Mouse (Mus musculus) ovary, postnatal 14 days (tissue): ENCODE results near the gene Psenen.

Experiments
- DNase-seq: peaks from one replicate; pipeline ENCODE4 v3.0.0; 2022; ENCODE audit warnings: low spot score

Psenen gene

DNA sequence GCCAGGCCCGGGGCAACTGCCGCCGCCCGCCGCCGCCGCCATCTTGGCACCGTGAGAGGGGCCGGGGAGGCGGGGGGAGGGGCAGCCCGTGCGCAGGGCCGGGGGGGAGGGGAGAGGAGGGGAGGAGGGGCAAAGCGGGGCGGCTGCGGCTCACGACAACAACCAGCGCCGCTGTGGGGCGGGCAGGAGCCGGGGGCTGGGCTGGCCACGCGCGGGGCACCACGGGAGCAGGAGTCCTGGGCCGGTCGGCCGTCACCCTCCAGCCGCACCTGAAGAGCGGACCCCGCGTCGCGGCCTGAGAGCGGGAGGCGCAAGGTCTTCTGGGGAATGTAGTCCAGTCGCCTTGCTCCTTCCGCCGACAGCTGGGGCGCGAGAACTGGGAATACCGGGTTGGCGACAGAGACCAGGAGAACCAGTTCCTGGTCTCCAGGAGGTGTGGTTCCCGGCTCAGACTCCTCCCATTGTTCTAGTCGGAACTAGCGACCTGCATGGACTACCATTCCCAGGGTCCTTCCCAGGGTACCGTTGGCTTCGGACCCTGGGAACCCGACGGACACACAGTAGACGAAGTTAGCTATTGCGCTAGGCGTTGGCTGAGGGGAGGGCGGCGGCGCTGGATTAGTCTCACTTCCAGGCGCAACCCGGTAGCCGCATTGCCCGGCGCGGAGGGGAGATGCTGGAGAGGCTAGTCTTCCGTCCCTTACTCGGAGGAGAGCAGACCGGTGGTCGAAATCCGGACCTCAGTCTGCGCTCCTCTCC lies 25.4 kb upstream of the Psenen start, which contains the start of gene Kmt2b:
Gene Kmt2b (minus strand): TSS at position 51 of the 759 bp plus-strand sequence.
- DNase-seq: peak; percentile 86

DNA sequence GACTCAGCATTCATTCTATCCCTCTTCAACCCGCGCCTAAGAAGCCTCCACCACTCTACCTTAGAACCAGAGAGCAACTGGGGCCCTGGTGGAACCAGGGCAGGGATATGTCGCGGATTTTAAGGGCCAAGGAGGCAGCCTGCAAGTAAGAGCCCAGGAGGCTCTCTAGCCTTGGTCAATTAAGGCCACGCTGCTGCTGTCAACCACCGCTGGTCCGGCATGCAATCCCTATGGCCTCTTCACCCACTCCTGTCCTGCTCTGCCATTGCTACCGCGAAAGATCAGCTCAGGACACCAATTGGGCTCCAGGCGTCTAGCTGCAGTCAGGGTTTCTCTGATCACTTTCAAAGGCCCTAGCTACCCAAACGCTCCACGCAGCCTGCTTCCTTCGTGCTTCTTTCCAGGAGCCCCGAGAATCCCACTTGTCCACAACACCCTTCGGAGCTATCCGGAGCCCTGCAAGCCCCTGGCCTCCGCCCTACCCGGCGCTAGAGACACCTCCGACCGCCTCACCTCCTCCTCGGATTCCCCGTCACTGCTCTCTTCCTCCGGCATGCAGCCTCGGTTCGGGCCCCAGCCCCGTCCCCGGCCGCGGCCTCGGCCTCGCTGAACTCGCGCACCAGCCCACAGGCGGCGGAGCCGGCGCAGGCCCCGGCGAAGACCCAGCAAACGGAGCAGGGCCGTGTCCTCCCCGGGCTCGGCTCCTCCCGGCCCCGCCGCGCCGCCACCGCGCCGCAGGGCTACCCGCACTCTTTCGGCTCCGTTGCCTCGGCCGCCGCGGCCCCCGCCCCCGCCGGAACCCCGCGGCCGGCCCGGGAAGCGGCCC lies 24.6 kb upstream of the Psenen start:
- DNase-seq: peak; percentile 48

DNA sequence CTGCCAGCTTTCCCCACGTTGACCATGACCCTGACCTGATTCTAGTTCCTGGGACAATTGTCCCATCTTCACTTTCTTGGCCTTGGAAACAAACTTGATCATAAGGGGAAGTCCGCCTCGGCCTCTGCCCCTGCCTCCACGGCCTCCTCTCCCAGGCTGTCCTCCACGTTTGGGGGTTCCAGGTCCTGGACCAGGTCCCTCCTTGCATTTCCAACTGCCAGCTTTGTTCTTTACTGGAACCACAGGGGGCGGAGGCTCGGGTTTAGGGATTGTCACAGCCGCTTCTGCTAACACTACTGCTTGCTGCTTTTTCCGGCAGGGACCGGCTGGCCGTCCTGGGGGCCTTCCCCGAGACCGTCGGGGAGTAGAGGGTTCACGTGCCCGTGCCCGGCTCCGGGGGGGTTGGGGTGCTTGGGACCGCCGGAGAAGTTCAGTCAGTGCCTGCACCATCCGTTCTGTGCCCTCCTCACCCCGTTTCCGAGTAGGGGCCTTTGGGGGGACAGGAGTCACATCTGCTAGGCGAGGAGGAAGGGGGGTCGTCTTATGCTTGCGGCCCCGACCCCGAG lies 23.1 kb upstream of the Psenen start:
- no peak for DNase-seq

GRCm38 (mm10) chr7:30585170-30585569 lies 21.7 kb upstream of the Psenen start:
- DNase-seq: no peak

DNA sequence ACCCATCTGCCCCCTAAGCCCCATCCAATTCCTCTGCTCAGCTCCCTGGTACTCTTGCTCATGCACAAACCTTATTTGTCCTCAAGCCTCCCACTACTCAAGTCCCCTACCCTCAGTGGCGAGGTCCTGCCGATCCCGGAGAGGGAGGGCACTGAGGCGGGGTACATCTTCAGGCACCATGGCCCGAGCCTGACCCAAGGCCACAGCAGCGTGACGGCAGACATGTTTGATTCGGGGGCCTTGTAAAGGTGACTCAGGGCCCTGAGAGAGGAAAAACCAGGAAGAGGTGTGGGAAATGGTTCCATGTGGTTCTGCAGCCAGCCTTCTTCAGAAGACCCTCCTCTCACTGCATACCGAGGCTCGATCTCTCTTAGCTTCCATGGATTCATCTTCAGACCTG lies 20.9 kb upstream of the Psenen start:
- no peak for DNase-seq

- DNase-seq: no peak
Measured at GRCm38 (mm10) chr7:30581547-30581946, 18.1 kb upstream of the Psenen start.

GRCm38 (mm10) chr7:30579950-30580349 lies 16.5 kb upstream of the Psenen start:
- no peak for DNase-seq

GRCm38 (mm10) chr7:30572969-30573368 lies 9.5 kb upstream of the Psenen start:
- peak; percentile 31 for DNase-seq

- DNase-seq: no peak
Measured at GRCm38 (mm10) chr7:30572389-30572788, 9.0 kb upstream of the Psenen start.

GRCm38 (mm10) chr7:30567555-30567954 lies 4.1 kb upstream of the Psenen start:
- DNase-seq: no peak

GRCm38 (mm10) chr7:30566033-30566432 lies 2.6 kb upstream of the Psenen start:
- DNase-seq: no peak

DNA sequence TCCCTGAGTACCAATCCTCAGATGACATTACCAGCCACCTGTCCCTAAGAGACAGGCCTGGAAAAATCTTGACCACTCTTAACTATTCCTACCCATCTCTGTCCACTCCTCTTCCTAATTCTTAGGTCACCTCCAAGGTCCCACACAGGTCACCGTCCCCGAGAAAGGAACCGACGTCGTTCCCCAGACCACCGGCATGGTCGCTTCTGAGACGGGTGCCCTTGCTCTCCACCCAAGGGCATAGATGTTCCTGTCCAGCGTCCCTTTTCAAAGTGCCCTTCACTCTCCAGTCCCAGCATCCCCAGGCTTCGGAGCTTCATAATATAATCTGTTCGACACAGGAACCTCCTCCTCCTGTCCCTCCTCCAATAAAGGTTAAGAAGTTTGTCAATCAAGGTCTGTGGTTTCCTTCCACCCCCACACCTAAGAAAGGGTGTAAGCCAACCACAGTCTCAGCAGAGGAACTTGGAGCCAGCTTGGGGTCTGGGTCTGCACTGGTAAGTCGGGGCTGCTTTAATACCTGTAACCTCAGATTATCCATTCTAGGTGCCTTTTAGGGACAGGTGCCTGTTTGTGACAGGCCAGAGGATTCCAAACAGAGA lies 1.6 kb upstream of the Psenen start, which contains the start of gene Igflr1:
Gene Igflr1 (plus strand): TSS at position 458 of the 602 bp plus-strand sequence.
- no peak for DNase-seq

DNA sequence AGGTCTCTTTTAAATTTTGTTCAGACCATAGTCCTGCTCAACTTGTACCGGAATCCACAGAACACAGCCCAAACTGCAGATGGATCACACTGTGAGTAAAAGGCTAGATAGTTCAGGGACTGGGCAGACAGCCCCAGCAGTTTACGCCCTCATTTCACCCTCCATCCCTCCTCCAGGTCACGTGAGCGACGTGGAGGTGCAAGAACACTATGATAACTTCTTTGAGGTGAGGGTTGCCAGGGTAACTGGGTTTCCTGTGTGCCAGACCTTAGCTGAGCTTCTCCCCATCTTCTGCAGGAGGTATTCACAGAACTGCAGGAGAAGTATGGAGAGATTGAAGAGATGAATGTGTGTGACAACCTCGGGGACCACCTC lies 466 bp upstream of the Psenen start:
- DNase-seq: no peak

- DNase-seq: no peak
Measured at GRCm38 (mm10) chr7:30562526-30563116, 806 bp downstream of the Psenen start.

GRCm38 (mm10) chr7:30560296-30560695 lies 3.1 kb downstream of the Psenen start:
- no peak for DNase-seq

DNA sequence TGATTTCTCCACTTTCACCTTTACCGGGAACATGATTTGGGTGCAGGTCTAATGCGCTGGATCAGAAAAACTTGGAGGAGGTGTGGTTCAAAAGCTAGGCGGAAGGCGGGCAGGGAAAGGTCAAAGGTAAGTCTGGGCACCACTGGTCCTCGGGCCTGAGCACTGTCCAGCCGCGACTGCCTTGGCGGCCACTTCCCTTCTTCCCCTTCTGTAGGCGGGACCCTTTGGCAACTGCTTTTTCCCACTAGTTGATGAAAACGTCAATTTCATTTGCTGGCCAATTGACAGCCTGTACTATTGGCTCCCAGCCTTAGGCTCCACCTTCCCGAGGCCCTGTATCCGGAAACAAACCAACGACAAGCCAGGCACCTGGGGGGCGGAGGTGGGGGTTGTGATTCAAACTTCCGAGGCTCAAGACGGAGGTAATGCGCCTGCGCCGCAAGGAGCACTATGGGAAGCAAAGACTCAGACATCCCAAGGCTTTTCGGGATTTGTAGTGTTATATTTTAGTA lies 3.9 kb downstream of the Psenen start, which contains the start of gene Lin37:
Gene Lin37 (minus strand): TSS at position 396 of the 512 bp plus-strand sequence.
- DNase-seq: peak; percentile 88

DNA sequence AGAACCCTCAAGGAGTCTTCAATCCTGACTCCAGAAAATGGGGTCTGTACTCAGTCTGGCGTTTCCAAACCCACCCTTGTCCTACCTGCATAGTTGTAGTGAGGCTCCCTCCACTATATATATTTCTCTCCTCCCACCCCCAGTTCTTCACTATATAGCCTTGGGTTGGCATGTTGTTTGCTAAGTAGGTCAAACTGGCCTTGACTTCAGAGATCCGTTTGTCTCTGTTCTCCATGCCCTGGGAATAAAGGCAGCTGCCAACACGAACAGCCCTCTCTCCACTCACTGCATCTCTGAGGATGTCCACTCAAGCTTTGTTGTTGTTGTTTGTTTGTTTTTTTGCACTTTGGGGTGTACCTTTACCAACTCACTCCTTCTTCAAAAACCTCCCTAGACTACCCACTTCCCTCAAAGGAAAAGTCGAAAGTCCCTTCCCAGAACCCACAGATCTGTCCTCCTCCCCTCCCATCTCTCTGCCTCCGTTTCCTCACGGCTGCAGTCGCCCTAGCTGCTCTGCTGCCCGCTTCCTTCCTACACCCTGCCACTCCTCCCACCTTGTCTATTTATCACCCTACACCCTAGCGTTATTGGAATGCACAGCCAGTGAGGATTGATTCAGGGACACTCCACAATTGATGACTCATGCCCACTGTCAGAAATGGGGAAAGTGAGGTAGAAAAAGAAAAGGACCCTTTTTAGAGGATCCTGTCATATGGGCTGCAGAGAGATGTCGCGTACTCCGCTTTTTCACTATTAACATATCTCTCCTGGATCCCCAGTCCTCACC lies 4.6 kb downstream of the Psenen start:
- DNase-seq: no peak

- no peak for DNase-seq
Measured at GRCm38 (mm10) chr7:30557901-30558514, 5.4 kb downstream of the Psenen start.

- no peak for DNase-seq
Measured at GRCm38 (mm10) chr7:30556894-30557536, 6.4 kb downstream of the Psenen start.
